Mouse (Mus musculus): ENCODE results near the gene Hmgcs2. TPM values are rescaled to one million over a fixed set of nuclear protein-coding genes. Genes with fewer than 3 reads are reported as not detected.
A peak's percentile ranks its signal among the peaks of the same experiment; 100 is the strongest.
"Not testable (repeated sequence)": the region's sequence is repeated elsewhere in the genome, so short reads cannot be mapped to it uniquely, and the experiment has no call there.

The Hmgcs2 gene
- polyA plus RNA-seq, 1 experiment from 2014 or later: 9.7 TPM

- not testable (repeated sequence) for H3K36me3 ChIP-seq (ENCODE audit: control insufficient read depth, insufficient read depth); H3K27me3 ChIP-seq (ENCODE audit: control insufficient read depth, insufficient read depth, low read length); H3K9me3 ChIP-seq (replicated peaks; ENCODE audit: control insufficient read depth, low read length); H3K4me1 ChIP-seq (ENCODE audit: control insufficient read depth, insufficient read depth, low read length)
- H3K27ac ChIP-seq (ENCODE audit: low read length): peak within 1 kb of the TSS; percentile 30
- peak within 1 kb of the TSS; percentile 94 for H3K4me2 ChIP-seq (ENCODE audit: low read depth, low read length)
- H3K9ac ChIP-seq (ENCODE audit: low read length): peak within 1 kb of the TSS; percentile 75
- H3K4me3 ChIP-seq (ENCODE audit: low read length): peak within 1 kb of the TSS; percentile 69
- peak; percentile 80 for ATAC-seq (replicated peaks; ENCODE audit: extremely low read depth, insufficient read depth, low FRiP score)
- WGBS: under 1% methylated on average over 10 of the region's 10 CpGs
These were observed 59.5 kb downstream of the Hmgcs2 start, which contains the start of gene Phgdh for GRCm38 (mm10) chr3:98339706-98340109. TSS of gene Phgdh (minus strand) at chr3:98339990.

DNA sequence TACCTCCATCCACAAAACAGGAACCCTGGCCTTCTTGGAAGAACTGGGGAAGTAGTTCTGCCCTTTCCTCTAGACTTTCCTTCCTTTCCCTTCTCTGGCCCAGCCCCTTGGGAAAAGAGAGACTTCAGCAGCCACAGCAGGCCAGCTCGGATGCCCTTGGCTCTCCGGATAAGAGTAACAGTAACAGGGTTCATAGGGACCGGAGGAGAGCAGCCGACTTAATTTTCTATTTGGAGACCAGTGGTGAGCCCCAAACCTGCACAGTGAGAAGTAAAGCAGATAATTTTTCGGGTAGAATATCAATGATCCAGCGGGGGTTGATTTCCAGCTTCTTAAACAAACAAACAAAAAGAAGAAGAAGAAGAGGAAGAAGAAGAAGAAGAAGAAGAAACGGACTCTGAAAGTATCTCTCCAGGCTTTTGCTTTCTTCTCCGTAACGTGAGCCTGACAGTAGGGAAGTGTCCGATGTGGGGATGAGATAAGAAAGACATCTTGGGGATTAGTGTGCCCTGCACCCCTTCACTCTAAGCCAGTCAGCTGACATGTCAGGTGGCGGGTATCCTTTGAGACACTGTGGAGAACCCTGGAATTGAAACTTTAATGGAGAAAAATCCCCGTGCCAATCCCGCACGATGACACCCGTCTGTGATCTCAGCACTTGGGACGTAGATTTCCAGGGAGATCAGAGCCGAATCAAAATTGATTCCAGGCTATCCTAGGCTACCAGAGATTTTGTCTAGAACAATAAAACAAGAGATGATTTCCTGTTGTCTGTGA lies 60.8 kb downstream of the Hmgcs2 start:
- H3K9me3 ChIP-seq (replicated peaks; ENCODE audit: control insufficient read depth, low read length): 0 out of 2 replicates have a peak, but pooled peaks cover 2% of the 10 kb centered on the region
- ATAC-seq (replicated peaks; ENCODE audit: extremely low read depth, insufficient read depth, low FRiP score): no peak
- peaks cover 5% of the 10 kb centered on the region for H3K4me1 ChIP-seq (ENCODE audit: control insufficient read depth, insufficient read depth, low read length)
- H3K9ac ChIP-seq (ENCODE audit: low read length): no peak overlapping the region
- H3K27me3 ChIP-seq (ENCODE audit: control insufficient read depth, insufficient read depth, low read length): no peaks in the 10 kb centered on the region
- no peak overlapping the region for H3K4me3 ChIP-seq (ENCODE audit: low read length)
- H3K4me2 ChIP-seq (ENCODE audit: low read depth, low read length): no peak overlapping the region
- WGBS: 77% methylated on average over 17 of the region's 17 CpGs
- H3K36me3 ChIP-seq (ENCODE audit: control insufficient read depth, insufficient read depth): no peaks in the 10 kb centered on the region
- no peak overlapping the region for H3K27ac ChIP-seq (ENCODE audit: low read length)

DNA sequence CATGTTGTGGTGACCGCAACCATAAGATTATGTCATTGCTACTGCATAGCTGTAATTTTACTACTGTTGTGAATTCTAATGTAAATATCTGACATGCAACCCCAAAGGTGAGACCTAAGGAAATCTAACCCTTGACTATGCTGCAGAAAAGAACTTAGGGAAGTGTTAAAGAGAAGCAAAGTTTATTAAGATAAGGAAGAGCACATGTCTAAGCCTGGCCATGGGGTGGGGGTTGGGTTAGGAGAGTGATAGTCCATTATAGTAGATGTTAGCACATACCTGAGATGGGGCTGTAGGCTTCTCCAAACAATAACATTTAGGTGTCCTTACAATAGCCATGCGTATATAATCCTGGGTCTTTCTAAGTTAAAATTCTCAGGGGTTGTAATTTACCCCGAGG lies 63.0 kb downstream of the Hmgcs2 start:
- Histone ChIP-seq H3K27ac (ENCODE audit: low read length) (no peak overlapping the region), H3K36me3 (ENCODE audit: control insufficient read depth, insufficient read depth) (no peaks in the 10 kb centered on the region), H3K9ac (ENCODE audit: low read length) (no peak overlapping the region), H3K4me3 (ENCODE audit: low read length) (no peak overlapping the region), H3K27me3 (ENCODE audit: control insufficient read depth, insufficient read depth, low read length) (no peaks in the 10 kb centered on the region), H3K4me1 (ENCODE audit: control insufficient read depth, insufficient read depth, low read length) (peaks cover 4% of the 10 kb centered on the region; the same call in 1 of the 2 replicates), H3K4me2 (ENCODE audit: low read depth, low read length) (no peak overlapping the region), H3K9me3 (replicated peaks; ENCODE audit: control insufficient read depth, low read length) (0 out of 2 replicates have a peak, but pooled peaks cover 2% of the 10 kb centered on the region)
- no peak for ATAC-seq (replicated peaks; ENCODE audit: extremely low read depth, insufficient read depth, low FRiP score)
- 83% methylated on average over 3 of the region's 3 CpGs for WGBS

- Histone ChIP-seq H3K4me2 (ENCODE audit: low read depth, low read length) (no peak overlapping the region), H3K4me3 (ENCODE audit: low read length) (no peak overlapping the region), H3K27me3 (ENCODE audit: control insufficient read depth, insufficient read depth, low read length) (no peaks in the 10 kb centered on the region), H3K36me3 (ENCODE audit: control insufficient read depth, insufficient read depth) (no peaks in the 10 kb centered on the region), H3K27ac (ENCODE audit: low read length) (no peak overlapping the region), H3K9me3 (replicated peaks; ENCODE audit: control insufficient read depth, low read length) (0 out of 2 replicates have a peak, but pooled peaks cover 2% of the 10 kb centered on the region), H3K4me1 (ENCODE audit: control insufficient read depth, insufficient read depth, low read length) (no peaks in the 10 kb centered on the region), H3K9ac (ENCODE audit: low read length) (no peak overlapping the region)
- no peak for ATAC-seq (replicated peaks; ENCODE audit: extremely low read depth, insufficient read depth, low FRiP score)
- WGBS: 65% methylated on average over 6 of the region's 6 CpGs
These were observed 67.9 kb downstream of the Hmgcs2 start for GRCm38 (mm10) chr3:98348106-98348505.

DNA sequence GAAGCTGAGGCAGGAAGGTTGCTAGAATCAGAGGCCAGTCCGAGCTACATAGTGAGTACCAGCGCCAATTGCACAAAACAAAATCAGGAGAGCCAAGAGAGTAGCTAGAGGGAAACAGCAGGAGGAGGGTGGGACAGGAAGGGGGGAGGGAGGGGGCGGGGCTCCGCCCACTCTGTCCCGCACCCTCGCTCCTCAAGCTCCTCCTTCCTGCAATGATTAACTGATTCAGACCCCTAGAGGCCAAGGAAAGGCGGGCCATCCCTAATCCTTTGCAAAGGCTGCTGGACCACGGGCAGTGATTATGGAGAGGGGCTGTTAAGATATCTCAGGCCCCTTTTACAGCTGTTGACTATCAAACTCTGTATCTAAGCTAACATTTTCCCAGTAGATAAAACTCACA lies 68.5 kb downstream of the Hmgcs2 start:
- ATAC-seq (replicated peaks; ENCODE audit: extremely low read depth, insufficient read depth, low FRiP score): no peak
- peaks cover 4% of the 10 kb centered on the region for H3K4me1 ChIP-seq (ENCODE audit: control insufficient read depth, insufficient read depth, low read length)
- H3K27ac ChIP-seq (ENCODE audit: low read length): no peak overlapping the region
- H3K9me3 ChIP-seq (replicated peaks; ENCODE audit: control insufficient read depth, low read length): 0 out of 2 replicates have a peak, but pooled peaks cover 2% of the 10 kb centered on the region
- H3K4me3 ChIP-seq (ENCODE audit: low read length): no peak overlapping the region
- 20% methylated on average over 6 of the region's 8 CpGs for WGBS
- H3K27me3 ChIP-seq (ENCODE audit: control insufficient read depth, insufficient read depth, low read length): no peaks in the 10 kb centered on the region
- H3K4me2 ChIP-seq (ENCODE audit: low read depth, low read length): no peak overlapping the region
- H3K36me3 ChIP-seq (ENCODE audit: control insufficient read depth, insufficient read depth): no peaks in the 10 kb centered on the region
- H3K9ac ChIP-seq (ENCODE audit: low read length): no peak overlapping the region

DNA sequence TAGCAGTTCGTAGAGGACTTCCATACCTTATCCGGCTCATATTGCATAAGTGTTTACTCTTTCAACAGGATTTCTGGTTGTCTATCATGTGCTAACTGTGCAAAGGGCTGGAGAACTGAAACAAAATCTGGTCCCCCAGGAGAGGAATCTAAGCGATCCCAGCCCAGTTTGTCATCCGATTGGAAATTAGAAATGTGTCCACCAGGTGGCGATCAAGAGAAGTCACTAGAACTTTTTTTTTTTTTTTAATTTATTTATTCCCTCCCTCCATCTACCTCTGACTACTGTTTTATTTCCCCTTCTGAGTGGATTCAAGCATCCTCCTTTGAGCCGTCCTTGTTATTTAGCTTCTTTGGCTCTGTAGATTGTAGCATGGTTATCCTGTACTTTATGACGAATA lies 73.7 kb downstream of the Hmgcs2 start:
- H3K27ac ChIP-seq (ENCODE audit: low read length): no peak overlapping the region
- 29% methylated on average over 7 of the region's 7 CpGs for WGBS

GRCm38 (mm10) chr3:98355344-98356025 lies 75.2 kb downstream of the Hmgcs2 start:
- Histone ChIP-seq H3K4me1 (ENCODE audit: control insufficient read depth, insufficient read depth, low read length) (peaks cover 4% of the 10 kb centered on the region), H3K4me3 (ENCODE audit: low read length) (no peak overlapping the region), H3K9ac (ENCODE audit: low read length) (no peak overlapping the region), H3K27ac (ENCODE audit: low read length) (no peak overlapping the region), H3K9me3 (replicated peaks; ENCODE audit: control insufficient read depth, low read length) (no peaks in the 10 kb centered on the region), H3K36me3 (ENCODE audit: control insufficient read depth, insufficient read depth) (no peaks in the 10 kb centered on the region), H3K4me2 (ENCODE audit: low read depth, low read length) (no peak overlapping the region), H3K27me3 (ENCODE audit: control insufficient read depth, insufficient read depth, low read length) (no peaks in the 10 kb centered on the region)
- ATAC-seq (replicated peaks; ENCODE audit: extremely low read depth, insufficient read depth, low FRiP score): no peak
- 63% methylated on average over 10 of the region's 10 CpGs for WGBS

More for the DNA sequence above, 73.7 kb downstream of the Hmgcs2 start:
- Histone ChIP-seq H3K9me3 (replicated peaks; ENCODE audit: control insufficient read depth, low read length) (no peaks in the 10 kb centered on the region), H3K9ac (ENCODE audit: low read length) (no peak overlapping the region), H3K4me2 (ENCODE audit: low read depth, low read length) (no peak overlapping the region), H3K4me3 (ENCODE audit: low read length) (no peak overlapping the region), H3K36me3 (ENCODE audit: control insufficient read depth, insufficient read depth) (no peaks in the 10 kb centered on the region), H3K27me3 (ENCODE audit: control insufficient read depth, insufficient read depth, low read length) (no peaks in the 10 kb centered on the region), H3K4me1 (ENCODE audit: control insufficient read depth, insufficient read depth, low read length) (peaks cover 4% of the 10 kb centered on the region)
- ATAC-seq (replicated peaks; ENCODE audit: extremely low read depth, insufficient read depth, low FRiP score): no peak

DNA sequence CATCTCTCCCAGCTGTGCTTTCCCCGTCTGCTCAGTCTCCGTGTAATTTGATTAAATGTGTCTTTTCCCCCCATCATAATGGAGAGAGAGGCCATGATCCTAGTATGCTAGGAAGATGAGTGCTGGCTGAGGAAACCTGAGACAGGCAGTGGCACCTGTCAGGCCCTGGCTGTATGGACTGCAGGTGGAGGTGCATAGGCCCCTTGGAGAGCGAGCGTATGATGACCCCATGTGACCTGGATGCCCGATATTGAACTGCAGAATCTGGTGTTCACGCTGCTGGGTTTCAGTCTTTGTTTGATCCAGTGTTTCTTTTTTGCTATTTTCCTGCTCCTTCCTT lies 75.8 kb downstream of the Hmgcs2 start:
- H3K27me3 ChIP-seq (ENCODE audit: control insufficient read depth, insufficient read depth, low read length): no peaks in the 10 kb centered on the region
- no peak overlapping the region for H3K4me3 ChIP-seq (ENCODE audit: low read length)
- no peaks in the 10 kb centered on the region for H3K9me3 ChIP-seq (replicated peaks; ENCODE audit: control insufficient read depth, low read length)
- ATAC-seq (replicated peaks; ENCODE audit: extremely low read depth, insufficient read depth, low FRiP score): no peak
- 77% methylated on average over 6 of the region's 6 CpGs for WGBS
- no peak overlapping the region for H3K27ac ChIP-seq (ENCODE audit: low read length)
- peaks cover 4% of the 10 kb centered on the region for H3K4me1 ChIP-seq (ENCODE audit: control insufficient read depth, insufficient read depth, low read length)
- no peaks in the 10 kb centered on the region for H3K36me3 ChIP-seq (ENCODE audit: control insufficient read depth, insufficient read depth)
- no peak overlapping the region for H3K9ac ChIP-seq (ENCODE audit: low read length)
- H3K4me2 ChIP-seq (ENCODE audit: low read depth, low read length): no peak overlapping the region

DNA sequence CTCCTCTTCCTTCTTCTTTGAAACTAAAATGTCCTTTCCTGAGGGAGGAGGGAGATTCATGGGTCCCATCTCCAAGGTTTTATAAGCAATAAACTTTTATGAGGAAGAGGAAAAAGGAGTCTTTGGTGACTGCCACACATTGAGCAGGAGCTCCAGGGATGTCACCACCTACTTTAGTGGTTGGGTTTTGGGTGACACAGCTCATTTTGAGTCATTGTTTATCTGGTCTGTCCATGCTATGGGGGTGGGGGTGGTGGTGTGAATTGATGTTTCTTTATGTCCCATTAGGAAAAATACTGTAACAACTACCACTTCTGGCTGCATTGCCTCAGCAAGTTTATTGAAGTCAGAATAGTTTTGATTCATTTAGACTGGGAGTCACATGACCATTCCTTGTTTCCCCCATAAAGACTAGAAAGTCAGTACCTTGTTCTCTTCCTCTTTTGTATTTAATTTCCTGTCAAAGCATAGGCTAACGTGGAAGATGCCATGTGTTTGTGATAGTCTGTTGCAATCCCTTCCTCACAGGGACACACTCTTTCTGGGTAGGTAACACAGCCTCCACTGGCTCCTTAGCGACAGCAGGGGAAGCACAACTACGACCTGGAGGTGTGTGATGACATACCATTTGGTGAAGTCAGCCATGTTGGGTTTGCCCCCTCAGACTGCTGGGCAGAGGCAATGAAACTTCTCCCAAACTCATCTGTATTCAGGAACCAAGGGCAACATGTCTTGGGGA lies 76.6 kb downstream of the Hmgcs2 start:
- H3K4me3 ChIP-seq (ENCODE audit: low read length): no peak overlapping the region
- no peaks in the 10 kb centered on the region for H3K27me3 ChIP-seq (ENCODE audit: control insufficient read depth, insufficient read depth, low read length)
- no peak overlapping the region for H3K9ac ChIP-seq (ENCODE audit: low read length)
- H3K36me3 ChIP-seq (ENCODE audit: control insufficient read depth, insufficient read depth): no peaks in the 10 kb centered on the region
- 59% methylated on average over 3 of the region's 3 CpGs for WGBS
- no peak for ATAC-seq (replicated peaks; ENCODE audit: extremely low read depth, insufficient read depth, low FRiP score)
- H3K4me1 ChIP-seq (ENCODE audit: control insufficient read depth, insufficient read depth, low read length): peaks cover 4% of the 10 kb centered on the region
- no peak overlapping the region for H3K4me2 ChIP-seq (ENCODE audit: low read depth, low read length)
- H3K9me3 ChIP-seq (replicated peaks; ENCODE audit: control insufficient read depth, low read length): no peaks in the 10 kb centered on the region
- no peak overlapping the region for H3K27ac ChIP-seq (ENCODE audit: low read length)

All from heart, embryonic 16.5 days (tissue).